Mouse (Mus musculus): ENCODE measurements around the gene Sik3. TPM values are rescaled to one million over a fixed set of nuclear protein-coding genes. Genes with fewer than 3 reads are reported as not detected.

The Sik3 gene
- polyA plus RNA-seq, 1 experiment from 2014 or later: 4.7 TPM

GRCm38 (mm10) chr9:46138831-46139230 lies 126.2 kb downstream of the Sik3 start:
- Histone ChIP-seq H3K9me3 (no peaks in the 10 kb centered on the region), H3K4me2 (no peak overlapping the region), H3K27ac (replicated peaks) (no peak overlapping the region), H3K9ac (no peak overlapping the region), H3K4me3 (no peak overlapping the region), H3K27me3 (replicated peaks) (no peaks in the 10 kb centered on the region; the same call in 1 of the 2 replicates), H3K4me1 (peaks cover 17% of the 10 kb centered on the region), H3K36me3 (no peaks in the 10 kb centered on the region)
- WGBS: 76% methylated on average over 6 of the region's 6 CpGs
- no peak for ATAC-seq (ENCODE audit: extremely low read depth, insufficient number of reproducible peaks, low FRiP score, low TSS enrichment)

GRCm38 (mm10) chr9:46140811-46141210 lies 128.2 kb downstream of the Sik3 start:
- Histone ChIP-seq H3K27me3 (replicated peaks) (no peaks in the 10 kb centered on the region; the same call in 1 of the 2 replicates), H3K9me3 (no peaks in the 10 kb centered on the region), H3K27ac (replicated peaks) (no peak overlapping the region), H3K4me1 (peaks cover 20% of the 10 kb centered on the region), H3K9ac (no peak overlapping the region), H3K36me3 (no peaks in the 10 kb centered on the region), H3K4me3 (no peak overlapping the region), H3K4me2 (no peak overlapping the region)
- 87% methylated on average over 1 of the region's 1 CpGs for WGBS
- no peak for ATAC-seq (ENCODE audit: extremely low read depth, insufficient number of reproducible peaks, low FRiP score, low TSS enrichment)

- no peaks in the 10 kb centered on the region for H3K9me3 ChIP-seq
- H3K27me3 ChIP-seq (replicated peaks): no peaks in the 10 kb centered on the region; the same call in 1 of the 2 replicates
- H3K4me1 ChIP-seq: peaks cover 31% of the 10 kb centered on the region
- no peak for ATAC-seq (ENCODE audit: extremely low read depth, insufficient number of reproducible peaks, low FRiP score, low TSS enrichment)
- H3K9ac ChIP-seq: no peak overlapping the region
- H3K27ac ChIP-seq (replicated peaks): no peak overlapping the region
- H3K4me2 ChIP-seq: no peak overlapping the region
- no peak overlapping the region for H3K4me3 ChIP-seq
- no peaks in the 10 kb centered on the region for H3K36me3 ChIP-seq
- 82% methylated on average over 1 of the region's 1 CpGs for WGBS
Measured at GRCm38 (mm10) chr9:46142031-46142430, 129.4 kb downstream of the Sik3 start.

GRCm38 (mm10) chr9:46142492-46142891 lies 129.9 kb downstream of the Sik3 start:
- no peaks in the 10 kb centered on the region for H3K9me3 ChIP-seq
- no peak for ATAC-seq (ENCODE audit: extremely low read depth, insufficient number of reproducible peaks, low FRiP score, low TSS enrichment)
- H3K4me2 ChIP-seq: no peak overlapping the region
- peaks cover 35% of the 10 kb centered on the region for H3K4me1 ChIP-seq
- H3K27ac ChIP-seq (replicated peaks): no peak overlapping the region
- WGBS: 92% methylated on average over 1 of the region's 1 CpGs
- no peaks in the 10 kb centered on the region for H3K36me3 ChIP-seq
- H3K27me3 ChIP-seq (replicated peaks): no peaks in the 10 kb centered on the region; the same call in 1 of the 2 replicates
- H3K4me3 ChIP-seq: no peak overlapping the region
- H3K9ac ChIP-seq: no peak overlapping the region

GRCm38 (mm10) chr9:46144976-46145375 lies 132.4 kb downstream of the Sik3 start:
- no peaks in the 10 kb centered on the region for H3K36me3 ChIP-seq
- H3K4me2 ChIP-seq: no peak overlapping the region
- H3K27ac ChIP-seq (replicated peaks): no peak overlapping the region
- H3K9me3 ChIP-seq: no peaks in the 10 kb centered on the region
- H3K9ac ChIP-seq: no peak overlapping the region
- no peaks in the 10 kb centered on the region for H3K27me3 ChIP-seq (replicated peaks)
- H3K4me1 ChIP-seq: peaks cover 49% of the 10 kb centered on the region
- H3K4me3 ChIP-seq: no peak overlapping the region
- no peak for ATAC-seq (ENCODE audit: extremely low read depth, insufficient number of reproducible peaks, low FRiP score, low TSS enrichment)
- 78% methylated on average over 6 of the region's 6 CpGs for WGBS

- WGBS: 67% methylated on average over 3 of the region's 3 CpGs
- H3K4me2 ChIP-seq: no peak overlapping the region
Measured at GRCm38 (mm10) chr9:46146437-46146836, 133.8 kb downstream of the Sik3 start.

GRCm38 (mm10) chr9:46148723-46149122 lies 136.1 kb downstream of the Sik3 start:
- H3K27me3 ChIP-seq (replicated peaks): no peaks in the 10 kb centered on the region
- H3K36me3 ChIP-seq: no peaks in the 10 kb centered on the region
- no peak overlapping the region for H3K9ac ChIP-seq
- no peaks in the 10 kb centered on the region for H3K9me3 ChIP-seq
- 89% methylated on average over 4 of the region's 4 CpGs for WGBS
- ATAC-seq (ENCODE audit: extremely low read depth, insufficient number of reproducible peaks, low FRiP score, low TSS enrichment): no peak
- H3K4me1 ChIP-seq: peaks cover 66% of the 10 kb centered on the region
- H3K4me2 ChIP-seq: no peak overlapping the region
- H3K4me3 ChIP-seq: no peak overlapping the region
- H3K27ac ChIP-seq (replicated peaks): no peak overlapping the region

More at GRCm38 (mm10) chr9:46146437-46146836, 133.8 kb downstream of the Sik3 start:
- Histone ChIP-seq H3K9ac (no peak overlapping the region), H3K36me3 (no peaks in the 10 kb centered on the region), H3K4me1 (peaks cover 54% of the 10 kb centered on the region), H3K4me3 (no peak overlapping the region), H3K27me3 (replicated peaks) (no peaks in the 10 kb centered on the region), H3K9me3 (no peaks in the 10 kb centered on the region), H3K27ac (replicated peaks) (peak overlapping the region; percentile 17; the same call in 1 of the 2 replicates)
- no peak for ATAC-seq (ENCODE audit: extremely low read depth, insufficient number of reproducible peaks, low FRiP score, low TSS enrichment)

- Histone ChIP-seq H3K9me3 (no peaks in the 10 kb centered on the region), H3K4me1 (peaks cover 63% of the 10 kb centered on the region), H3K27ac (replicated peaks) (peak overlapping the region; percentile 72), H3K36me3 (no peaks in the 10 kb centered on the region), H3K9ac (no peak overlapping the region), H3K4me3 (no peak overlapping the region), H3K4me2 (no peak overlapping the region), H3K27me3 (replicated peaks) (no peaks in the 10 kb centered on the region)
- WGBS: 61% methylated on average over 5 of the region's 5 CpGs
- no peak for ATAC-seq (ENCODE audit: extremely low read depth, insufficient number of reproducible peaks, low FRiP score, low TSS enrichment)
Measured at GRCm38 (mm10) chr9:46149392-46149791, 136.8 kb downstream of the Sik3 start.

- H3K4me2 ChIP-seq: no peak overlapping the region
- no peak for ATAC-seq (ENCODE audit: extremely low read depth, insufficient number of reproducible peaks, low FRiP score, low TSS enrichment)
- no peaks in the 10 kb centered on the region for H3K9me3 ChIP-seq
- H3K36me3 ChIP-seq: no peaks in the 10 kb centered on the region
- 47% methylated on average over 7 of the region's 7 CpGs for WGBS
- H3K9ac ChIP-seq: peak overlapping the region; percentile 50
- no peaks in the 10 kb centered on the region for H3K27me3 ChIP-seq (replicated peaks)
- no peak overlapping the region for H3K4me3 ChIP-seq
- H3K27ac ChIP-seq (replicated peaks): peak overlapping the region; percentile 72
- H3K4me1 ChIP-seq: peaks cover 70% of the 10 kb centered on the region
Measured at GRCm38 (mm10) chr9:46150116-46150515, 137.5 kb downstream of the Sik3 start.

GRCm38 (mm10) chr9:46150890-46151703 lies 138.5 kb downstream of the Sik3 start:
- Histone ChIP-seq H3K36me3 (no peaks in the 10 kb centered on the region), H3K4me3 (no peak overlapping the region), H3K4me2 (no peak overlapping the region), H3K27me3 (replicated peaks) (no peaks in the 10 kb centered on the region), H3K27ac (replicated peaks) (peak overlapping the region; percentile 72), H3K9ac (peak overlapping the region; percentile 50; the same call in 1 of the 2 replicates), H3K9me3 (no peaks in the 10 kb centered on the region), H3K4me1 (peaks cover 71% of the 10 kb centered on the region)
- ATAC-seq (ENCODE audit: extremely low read depth, insufficient number of reproducible peaks, low FRiP score, low TSS enrichment): no peak
- WGBS: 40% methylated on average over 2 of the region's 2 CpGs

- Histone ChIP-seq H3K4me1 (peaks cover 71% of the 10 kb centered on the region), H3K36me3 (no peaks in the 10 kb centered on the region), H3K4me2 (no peak overlapping the region), H3K27ac (replicated peaks) (peak overlapping the region; percentile 72), H3K27me3 (replicated peaks) (no peaks in the 10 kb centered on the region), H3K4me3 (no peak overlapping the region), H3K9me3 (no peaks in the 10 kb centered on the region), H3K9ac (no peak overlapping the region; the same call in 1 of the 2 replicates)
- WGBS: 57% methylated on average over 6 of the region's 6 CpGs
- no peak; the same call in 1 of the 2 replicates for ATAC-seq (ENCODE audit: extremely low read depth, insufficient number of reproducible peaks, low FRiP score, low TSS enrichment)
Measured at GRCm38 (mm10) chr9:46151704-46152040, 139.1 kb downstream of the Sik3 start.
